Mouse (Mus musculus) frontal cortex, postnatal 25 days (tissue): ENCODE results near the gene Ddc.

ENCODE experiments used
- DNase-seq, 2 experiments: peaks; one replicate each; pipeline ENCODE4 v3.0.0; 2022; ENCODE audit warnings: low spot score in 2 of 2

Ddc gene

DNA sequence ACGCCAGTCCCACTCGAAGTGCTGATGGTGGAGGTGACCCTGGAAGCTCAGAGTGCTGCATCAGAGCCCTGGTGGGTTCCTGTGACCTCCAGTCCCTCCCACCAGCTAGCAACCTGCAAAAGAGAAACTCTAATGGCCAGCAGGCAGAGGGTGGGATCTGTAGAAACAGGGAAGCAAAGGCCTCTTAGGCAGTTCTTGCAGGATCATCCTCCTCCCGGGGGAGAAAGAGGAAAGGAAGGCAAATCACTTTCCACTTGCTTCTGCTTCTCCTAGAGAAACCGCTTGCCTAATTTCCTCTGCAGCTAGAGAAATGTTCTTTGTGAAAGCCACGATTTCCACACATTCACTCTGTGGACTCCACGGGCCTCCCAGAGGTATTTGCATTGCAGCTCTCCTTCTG, 112.5 kb downstream of the Ddc start:
- no peak for DNase-seq

DNA sequence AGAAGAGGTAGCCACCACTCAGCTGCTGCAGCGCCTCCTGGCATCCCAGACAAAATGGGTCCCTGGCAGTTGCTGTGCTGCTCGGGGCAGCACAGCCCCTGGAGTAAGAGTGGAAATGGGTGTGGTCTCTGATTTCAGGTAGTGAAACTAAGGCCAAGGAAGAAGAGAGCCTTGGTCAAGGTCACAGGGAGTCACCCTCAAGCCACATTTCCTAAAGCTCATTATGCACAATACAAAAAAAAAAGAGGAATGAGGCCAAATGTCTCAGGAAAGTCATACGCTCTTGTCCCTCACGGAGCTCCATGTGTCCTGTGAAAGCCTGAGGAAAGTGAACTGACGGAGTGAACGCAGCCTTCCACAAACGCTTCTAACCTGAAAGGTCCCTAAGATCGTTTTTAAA, 116.2 kb downstream of the Ddc start:
- DNase-seq, result no peak

DNA sequence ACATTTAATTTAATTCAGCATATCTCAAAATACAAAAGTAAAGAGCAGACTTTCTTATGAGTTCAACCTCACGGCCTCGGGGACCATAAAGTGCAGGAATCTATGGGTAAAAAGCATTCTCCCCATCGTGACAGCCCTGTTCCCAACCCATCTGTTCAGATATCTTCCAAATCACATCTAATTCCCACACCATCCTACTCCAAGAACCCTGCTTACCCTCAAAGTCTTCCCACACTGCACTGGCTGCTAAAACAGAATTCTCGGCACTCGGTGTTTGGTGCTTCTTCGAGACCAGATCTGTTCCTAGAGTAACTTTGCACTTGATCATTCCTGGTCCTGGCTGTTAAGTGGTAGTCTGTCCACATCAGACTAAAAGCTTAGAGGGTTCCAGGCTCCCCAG, 119.6 kb downstream of the Ddc start:
- DNase-seq, result peak in 1 of 2 experiments; percentile 7

DNA sequence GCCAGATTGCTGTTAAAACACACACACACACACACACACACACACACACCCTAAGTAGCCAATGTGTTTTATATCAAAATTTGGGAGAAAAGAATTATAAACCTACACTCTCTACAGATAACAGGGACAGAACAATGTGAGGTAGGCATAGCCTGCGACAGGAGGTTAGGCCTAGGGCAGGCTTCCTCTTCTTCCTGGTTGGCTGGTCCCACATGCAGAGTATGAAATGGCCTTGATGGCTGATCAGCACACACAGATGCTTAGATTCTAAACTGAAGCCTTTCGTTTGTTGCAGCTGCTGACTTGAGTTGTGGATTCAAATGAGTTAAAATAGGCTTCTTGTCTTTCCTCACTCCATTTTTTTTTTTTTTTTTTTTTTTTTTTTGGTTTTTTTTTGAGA, 120.1 kb downstream of the Ddc start:
- DNase-seq, result no peak

DNA sequence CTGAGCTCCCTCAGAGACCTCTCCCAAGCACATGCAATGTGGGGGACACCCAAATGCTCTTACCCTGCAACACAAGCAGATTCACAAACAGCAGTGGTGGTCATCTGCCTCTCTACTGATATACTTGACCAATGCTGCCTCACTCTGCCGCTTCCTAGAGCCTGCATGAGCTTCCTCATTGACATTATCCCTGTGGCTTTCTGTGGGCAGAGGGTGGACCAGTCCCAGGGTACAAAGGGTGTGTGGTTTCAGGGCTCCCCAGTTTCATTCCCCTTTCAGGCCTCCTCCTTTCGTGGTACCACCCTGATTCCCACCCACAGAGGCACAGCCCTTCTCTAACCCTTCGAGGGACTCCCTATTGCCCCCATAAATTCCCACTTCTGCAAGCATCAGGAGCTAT, 120.7 kb downstream of the Ddc start:
- DNase-seq, result no peak

DNA sequence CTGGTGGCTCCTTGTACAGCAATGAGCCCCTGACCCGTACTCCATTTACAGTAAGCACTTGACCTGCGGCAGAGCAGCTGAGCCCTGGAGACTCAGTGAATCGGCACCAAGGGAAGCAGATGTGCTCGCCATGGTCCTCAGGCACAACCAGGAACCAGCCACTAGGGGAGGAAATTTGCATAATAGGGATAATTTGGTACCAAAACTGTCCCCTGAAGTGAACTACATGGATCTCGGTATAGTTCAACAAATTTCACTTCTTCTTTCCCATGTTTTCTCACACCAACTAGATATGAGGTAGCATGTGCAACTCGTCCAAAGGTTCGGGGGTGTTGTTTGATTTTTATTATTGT, 121.1 kb downstream of the Ddc start:
- no peak for DNase-seq

DNA sequence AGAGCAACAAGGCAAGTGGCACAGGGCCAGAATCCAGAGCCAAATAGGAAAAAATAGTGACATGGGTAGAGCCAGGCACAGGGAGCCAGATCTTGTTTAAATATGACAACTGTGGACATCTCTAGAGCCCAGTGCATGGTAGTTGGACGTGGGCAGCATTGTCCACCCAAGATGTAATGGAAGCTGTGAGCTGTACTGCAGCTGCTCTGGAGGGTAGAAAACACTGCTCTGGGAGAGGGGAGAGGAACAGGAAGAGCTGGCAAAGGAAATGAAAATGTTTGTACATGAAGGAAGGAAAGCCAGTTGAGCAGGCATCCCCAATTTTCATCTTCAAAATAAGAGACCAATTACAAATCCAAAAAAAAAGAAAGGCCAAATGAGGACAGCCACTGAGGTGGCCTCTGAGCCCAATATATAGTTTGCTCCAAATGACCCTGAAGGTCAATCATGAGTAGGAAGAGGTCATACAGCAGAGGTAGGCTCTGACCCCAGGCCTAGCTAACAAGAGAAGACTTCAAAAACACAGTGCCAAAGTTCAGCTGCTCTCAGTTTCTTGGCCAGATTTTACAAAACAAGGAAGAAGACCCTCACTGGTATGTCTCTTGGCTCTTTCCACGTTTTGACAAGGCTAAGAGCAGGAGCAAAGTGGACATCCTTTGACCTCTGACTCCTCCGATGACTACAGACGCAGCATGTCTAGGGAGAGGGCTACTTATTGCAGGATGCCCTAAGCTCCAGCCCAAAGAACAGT, 121.7 kb downstream of the Ddc start:
- no peak for DNase-seq

DNA sequence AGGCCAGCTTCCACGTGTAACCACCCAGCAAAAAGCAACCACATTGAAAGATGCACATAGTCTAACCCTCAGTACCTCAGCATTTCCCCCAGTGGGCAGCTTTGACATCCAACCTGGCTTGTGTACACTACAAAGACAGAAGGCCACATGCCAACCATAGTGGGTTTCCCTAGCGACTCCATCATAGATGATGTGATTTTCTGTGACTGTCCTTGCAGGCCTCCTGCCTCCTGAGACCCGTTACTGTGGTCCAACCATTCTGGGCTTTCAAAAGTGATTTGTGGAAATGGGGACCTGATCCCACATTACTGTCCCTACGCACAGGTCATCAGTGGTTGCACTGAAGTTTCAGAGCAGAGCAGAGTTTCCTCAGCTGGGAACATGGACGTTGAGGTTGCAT, 123.1 kb downstream of the Ddc start:
- DNase-seq, result no peak

DNA sequence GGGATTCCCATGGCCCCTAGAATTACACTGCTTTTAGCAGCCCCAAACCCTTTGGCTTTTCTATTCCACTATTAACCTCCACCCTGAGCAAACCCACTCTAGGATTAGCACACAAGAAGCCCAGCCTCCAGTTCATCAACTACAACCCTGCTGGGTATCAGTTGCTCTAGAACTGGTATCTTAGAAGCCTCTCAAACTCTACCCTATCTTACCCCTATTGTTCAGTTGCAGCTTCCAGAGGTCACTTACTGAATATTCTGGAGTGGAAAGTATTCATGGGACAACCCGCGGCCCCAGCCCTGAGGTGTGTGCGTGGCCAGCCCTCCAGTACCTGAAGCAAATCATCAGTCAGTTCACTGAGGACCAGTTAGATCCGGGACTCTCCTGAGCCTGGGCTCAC, 123.6 kb downstream of the Ddc start:
- no peak for DNase-seq

DNA sequence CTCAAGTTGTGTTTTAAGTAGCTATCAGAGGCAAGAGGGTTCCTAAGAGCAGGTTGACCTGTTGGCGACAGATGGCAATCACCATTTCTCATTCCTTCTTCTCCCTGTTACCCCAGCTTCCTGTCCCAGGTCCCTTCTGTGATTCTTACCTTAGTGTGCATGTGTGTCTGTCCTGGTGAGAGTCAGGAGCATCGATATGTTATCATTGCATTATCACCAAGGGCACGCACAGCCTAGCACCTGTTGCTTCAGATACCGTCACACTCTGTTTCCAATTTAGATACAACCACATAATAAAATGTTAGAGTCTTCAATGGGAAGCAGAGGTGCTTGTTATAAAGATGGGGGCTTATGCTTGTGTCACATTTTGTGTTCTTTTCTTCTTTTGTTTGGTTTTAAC, 125.7 kb downstream of the Ddc start:
- no peak for DNase-seq

DNA sequence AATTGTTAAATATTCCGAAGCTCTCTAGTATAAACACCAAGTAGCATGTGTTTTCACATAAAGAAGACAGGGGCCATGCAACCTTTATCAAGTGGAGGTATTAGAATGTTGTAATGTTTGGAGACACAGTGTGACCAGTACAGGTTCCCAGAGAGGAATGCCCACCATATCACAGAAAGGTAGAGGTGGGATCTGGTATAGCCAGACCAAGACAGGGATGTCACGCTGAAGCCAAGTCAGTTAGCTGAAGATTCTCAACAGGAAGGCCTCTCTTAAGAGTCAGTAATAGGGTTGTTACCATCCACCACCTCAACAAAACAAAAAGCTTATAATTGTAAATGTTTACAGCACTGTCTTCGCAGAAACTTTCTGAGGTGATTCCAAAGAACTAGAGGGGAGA, 127.3 kb downstream of the Ddc start:
- no peak for DNase-seq

DNA sequence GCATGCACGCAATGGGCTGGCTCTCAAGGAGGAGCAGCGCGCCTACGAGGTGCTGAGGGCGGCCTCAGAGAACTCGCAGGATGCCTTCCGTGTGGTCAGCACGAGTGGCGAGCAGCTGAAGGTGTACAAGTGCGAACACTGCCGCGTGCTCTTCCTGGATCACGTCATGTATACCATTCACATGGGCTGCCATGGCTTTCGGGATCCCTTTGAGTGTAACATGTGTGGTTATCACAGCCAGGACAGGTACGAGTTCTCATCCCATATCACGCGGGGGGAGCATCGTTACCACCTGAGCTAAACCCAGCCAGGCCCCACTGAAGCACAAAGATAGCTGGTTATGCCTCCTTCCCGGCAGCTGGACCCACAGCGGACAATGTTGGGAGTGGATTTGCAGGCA, 128.7 kb downstream of the Ddc start:
- DNase-seq, result no peak

DNA sequence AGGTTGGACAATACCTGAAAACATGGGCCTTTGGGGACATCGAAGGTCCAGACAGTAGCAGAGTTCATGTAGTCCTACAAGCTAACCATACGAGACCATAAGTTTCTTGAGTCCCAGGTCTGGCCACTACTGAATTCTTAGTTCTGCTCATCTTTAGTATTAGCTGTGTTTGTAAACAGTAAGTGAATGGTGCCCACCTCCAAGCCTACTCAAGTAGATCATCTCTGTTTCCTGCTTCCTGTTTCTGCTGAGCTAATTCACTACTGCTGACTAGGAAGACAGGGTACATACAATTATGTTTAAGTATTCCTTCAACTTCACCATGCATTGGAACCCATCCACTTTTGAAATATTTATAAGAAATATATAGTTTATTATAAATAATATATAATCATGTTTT, 129.9 kb downstream of the Ddc start:
- DNase-seq, result no peak

DNA sequence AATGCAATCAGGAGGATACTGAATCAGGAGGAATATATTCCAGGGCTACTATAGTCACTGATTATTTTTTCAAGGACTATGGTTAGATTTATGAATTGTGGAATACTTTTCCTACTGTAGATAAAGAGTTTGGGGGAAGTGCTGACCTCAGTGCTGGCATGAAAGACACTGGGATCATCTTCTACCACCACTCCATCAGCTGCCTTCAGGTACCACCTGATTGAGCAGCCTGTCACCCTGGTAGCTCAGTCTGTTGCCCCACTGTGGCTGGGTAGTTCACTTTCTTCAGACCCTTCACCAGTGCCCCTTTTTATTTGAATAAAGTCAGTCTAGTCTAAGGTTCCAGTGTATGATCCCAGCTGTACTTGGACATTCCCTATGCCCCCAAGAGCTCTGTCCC, 131.2 kb downstream of the Ddc start:
- no peak for DNase-seq

DNA sequence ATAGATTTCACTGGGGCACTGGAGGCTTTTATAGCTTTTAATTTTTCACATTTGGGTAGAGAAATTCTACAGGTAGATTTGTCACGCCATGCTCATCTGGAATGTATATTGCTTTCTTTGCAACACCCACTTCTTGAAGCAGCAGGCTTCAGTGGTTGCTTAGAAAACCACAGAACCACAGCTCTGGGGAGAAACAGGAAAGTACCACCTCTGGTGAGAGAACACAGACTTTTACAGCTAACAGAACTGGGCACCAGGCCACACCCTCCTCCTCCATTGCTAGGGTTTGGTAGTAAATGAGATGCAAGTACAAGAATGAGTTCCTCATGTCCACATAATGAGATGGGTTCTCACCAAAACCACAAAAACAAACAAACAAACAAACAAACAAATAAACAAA, 131.8 kb downstream of the Ddc start:
- no peak for DNase-seq

DNA sequence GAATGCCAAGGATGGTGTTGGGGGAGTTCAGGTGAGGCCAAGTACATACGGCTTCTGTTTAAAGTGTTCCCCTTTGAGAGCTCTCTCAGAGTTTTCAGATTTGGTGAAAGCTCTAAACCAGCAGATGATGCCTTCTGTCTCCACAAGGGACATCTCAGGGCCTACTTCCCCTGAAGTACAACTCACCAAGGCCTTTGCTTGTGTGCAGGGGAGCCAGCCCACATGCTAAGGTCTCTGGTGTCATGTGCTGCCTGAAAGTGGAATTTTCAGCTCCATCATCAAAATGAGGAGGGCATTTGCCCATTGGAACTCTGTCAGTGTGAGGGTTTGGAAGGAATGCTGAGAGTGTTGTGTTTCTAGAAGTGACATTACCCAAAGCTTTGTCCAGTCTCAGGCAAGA, 132.5 kb downstream of the Ddc start:
- DNase-seq, result no peak
